Mouse (Mus musculus) cerebellum, adult 2 months (tissue): ENCODE data around the gene Crebrf. TPM values are rescaled to one million over a fixed set of nuclear protein-coding genes. Genes with fewer than 3 reads are reported as not detected.
A peak's percentile ranks its signal among the peaks of the same experiment; 100 is the strongest.

Experiments
- DNase-seq, 2 experiments: peaks; one replicate each; pipeline ENCODE4 v3.0.0; 2021
- H3K27ac ChIP-seq: fragments of 200-500 bp; 2 replicates; pipeline ENCODE4 v1.5.1; 2012; ENCODE audit warnings: low read length, control low read depth, inconsistent platforms; ENCODE audit not compliant: insufficient read depth
- H3K27me3 ChIP-seq: fragments of 200-500 bp; 2 replicates; pipeline ENCODE4 v1.6.1; 2012; ENCODE audit warnings: inconsistent platforms, mild to moderate bottlenecking, low read length, moderate library complexity; ENCODE audit not compliant: control insufficient read depth, insufficient read depth
- H3K4me1 ChIP-seq: fragments of 200-500 bp; 2 replicates; pipeline ENCODE4 v1.6.1; 2011; ENCODE audit warnings: low read length; ENCODE audit not compliant: control insufficient read depth, insufficient read depth
- H3K4me3 ChIP-seq: fragments of 200-500 bp; replicated peaks from 2 replicates; pipeline ENCODE3; 2011; ENCODE audit warnings: mild to moderate bottlenecking, low read depth, low read length, control low read depth; ENCODE audit not compliant: insufficient read depth
- CTCF ChIP-seq: fragments of 200-500 bp; IDR thresholded peaks from 2 replicates; pipeline ENCODE4 v1.5.1; 2011; ENCODE audit warnings: low read depth, mild to moderate bottlenecking, control low read depth, low read length, moderate library complexity, borderline replicate concordance; ENCODE audit not compliant: insufficient read depth
- POLR2A ChIP-seq: fragments of 200-500 bp; IDR thresholded peaks from 2 replicates; pipeline ENCODE4 v1.6.1; 2011; ENCODE audit warnings: low read length, control low read depth, borderline replicate concordance; ENCODE audit not compliant: insufficient read depth
- WGBS: fragments of 180-500 bp; shearing (Covaris S2); methylation state at CpG from one replicate; pipeline ENCODE4 v1.1.7; 2018; 5-methylcytosine and 5-hydroxymethylcytosine counted together
- polyA plus RNA-seq: library from polyadenylated mRNA; depleted of rRNA; stranded (reverse); fragments of >200 nt; gene quantifications from 2 replicates; pipeline ENCODE4 v1.2.3, GENCODE M21; 2012

Crebrf gene
- polyA plus RNA-seq, 1 experiment: 20.2 TPM

- 91% methylated on average over 5 of the region's 5 CpGs for WGBS
- no peaks in the 10 kb centered on the region for H3K4me1 ChIP-seq
- no peak overlapping the region for H3K4me3 ChIP-seq
- no peak overlapping the region for H3K27ac ChIP-seq
- no peak for DNase-seq
- TF ChIP-seq POLR2A: no peak
- TF ChIP-seq CTCF: no peak
- no peaks in the 10 kb centered on the region for H3K27me3 ChIP-seq
These were observed 51.8 kb downstream of the Crebrf start for GRCm38 (mm10) chr17:26767100-26767753.

- DNase-seq: no peak
- 83% methylated on average over 2 of the region's 2 CpGs for WGBS
- Histone ChIP-seq H3K27ac (no peak overlapping the region), H3K4me1 (no peaks in the 10 kb centered on the region), H3K27me3 (no peaks in the 10 kb centered on the region), H3K4me3 (no peak overlapping the region)
- TF ChIP-seq POLR2A: no peak
- no peak for TF ChIP-seq CTCF
These were observed 52.3 kb downstream of the Crebrf start for GRCm38 (mm10) chr17:26767754-26768124.

GRCm38 (mm10) chr17:26776211-26776610 lies 60.8 kb downstream of the Crebrf start:
- no peaks in the 10 kb centered on the region for H3K27me3 ChIP-seq
- TF ChIP-seq POLR2A: no peak
- TF ChIP-seq CTCF: no peak
- no peak overlapping the region for H3K4me3 ChIP-seq
- no peak for DNase-seq
- WGBS: 31% methylated on average over 10 of the region's 10 CpGs
- H3K4me1 ChIP-seq: no peaks in the 10 kb centered on the region
- no peak overlapping the region for H3K27ac ChIP-seq

- 92% methylated on average over 4 of the region's 4 CpGs for WGBS
- Histone ChIP-seq H3K4me1 (no peaks in the 10 kb centered on the region), H3K4me3 (no peak overlapping the region), H3K27me3 (no peaks in the 10 kb centered on the region), H3K27ac (no peak overlapping the region)
- TF ChIP-seq CTCF: no peak
- no peak for DNase-seq
These were observed 62.6 kb downstream of the Crebrf start for GRCm38 (mm10) chr17:26778001-26778400.

GRCm38 (mm10) chr17:26778430-26779100 lies 63.1 kb downstream of the Crebrf start:
- WGBS: 90% methylated on average over 3 of the region's 3 CpGs
- DNase-seq: no peak
- no peak overlapping the region for H3K27ac ChIP-seq
- TF ChIP-seq POLR2A (no peak), CTCF (no peak)
- no peaks in the 10 kb centered on the region for H3K27me3 ChIP-seq
- H3K4me1 ChIP-seq: no peaks in the 10 kb centered on the region
- H3K4me3 ChIP-seq: no peak overlapping the region

GRCm38 (mm10) chr17:26779471-26779870 lies 64.0 kb downstream of the Crebrf start:
- no peak for TF ChIP-seq POLR2A
- no peak for TF ChIP-seq CTCF
- Histone ChIP-seq H3K4me3 (no peak overlapping the region), H3K4me1 (no peaks in the 10 kb centered on the region), H3K27ac (no peak overlapping the region), H3K27me3 (no peaks in the 10 kb centered on the region)
- no peak for DNase-seq
- 91% methylated on average over 2 of the region's 2 CpGs for WGBS

- 0 out of 2 replicates have a peak within 1 kb of the TSS, but pooled peaks have one; percentile 41 for H3K27ac ChIP-seq
- WGBS: under 1% methylated on average over 42 of the region's 42 CpGs
- no peak for TF ChIP-seq CTCF
- peak; percentile 47; the same call in 1 of the 2 replicates for TF ChIP-seq POLR2A
These were observed 65.5 kb downstream of the Crebrf start, which contains the start of gene Bnip1 for GRCm38 (mm10) chr17:26780750-26781571. Bnip1 (plus strand) TSS chr17:26781066.

More at GRCm38 (mm10) chr17:26780750-26781571, 65.5 kb downstream of the Crebrf start, which contains the start of gene Bnip1:
- H3K4me3 ChIP-seq: peak within 1 kb of the TSS; percentile 94
- H3K4me1 ChIP-seq: no peaks in the 10 kb centered on the region
- H3K27me3 ChIP-seq: no peaks in the 10 kb centered on the region
- peak; percentile 81 to 85 for DNase-seq
